Mouse (Mus musculus) brain, adult 10 weeks (tissue): ENCODE measurements around the gene Gm49673. TPM values are rescaled to one million over a fixed set of nuclear protein-coding genes. Genes with fewer than 3 reads are reported as not detected.

Experiments used
- polyA plus RNA-seq: library from polyadenylated mRNA; stranded (reverse); fragments of 350-450 nt; fragmentation: Illumina TruSeq; extraction: RNeasy Lipid Tissue Mini Kit (QIAGEN cat#74804); gene quantifications from one replicate; pipeline ENCODE4 v1.2.3, GENCODE M21; 2015; ENCODE audit warnings: low read depth, low replicate concordance

Gene Gm49673
- polyA plus RNA-seq = 0.31 TPM

DNA sequence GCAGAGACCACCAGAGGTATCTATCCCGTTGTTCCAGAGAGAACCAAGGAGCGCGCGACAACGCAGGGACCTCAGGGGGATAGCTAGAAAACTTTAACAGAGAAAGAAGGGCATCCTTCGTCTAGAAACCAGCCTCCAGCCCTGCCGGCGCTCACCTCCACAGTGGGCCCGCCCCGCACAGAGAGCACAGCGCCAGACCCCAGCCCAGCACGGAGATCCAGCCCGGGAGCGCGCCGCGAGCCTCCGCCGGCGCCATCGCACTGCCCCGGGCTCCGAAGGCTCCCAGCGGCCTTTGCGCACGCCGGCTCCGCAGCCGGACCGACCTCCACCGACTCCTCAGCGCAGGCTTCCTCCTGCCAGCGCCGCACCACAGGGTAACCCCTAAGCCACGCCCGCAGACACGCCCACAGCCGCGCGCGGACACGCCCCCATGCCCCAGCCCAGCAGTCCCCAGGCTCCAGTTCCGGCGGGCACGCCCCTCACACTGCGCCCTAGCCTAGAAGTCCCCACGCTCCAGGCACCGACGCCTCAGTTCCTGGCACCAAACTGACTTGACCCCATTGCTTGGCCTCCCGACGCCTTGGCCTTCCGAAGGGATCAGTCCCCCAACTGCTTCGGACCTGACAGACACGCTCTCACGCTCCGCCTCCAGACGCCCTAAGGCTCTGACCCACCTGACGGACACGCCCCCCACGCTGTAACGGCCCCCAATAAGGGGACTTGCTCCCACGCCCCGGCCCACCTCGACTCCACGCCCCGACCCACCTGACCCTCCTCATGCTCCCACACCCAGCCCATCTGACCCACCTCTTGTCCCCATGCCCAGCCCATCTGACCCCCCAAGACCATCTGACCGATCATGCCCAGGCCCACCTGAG lies at the start of gene Gm49673, which contains the start of gene Rnaset2a:
Gene Gm49673, minus strand, starts transcription at position 350 of the 878 bp plus-strand sequence.
Gene Rnaset2a, minus strand, starts transcription at position 659 of the 878 bp plus-strand sequence.

DNA sequence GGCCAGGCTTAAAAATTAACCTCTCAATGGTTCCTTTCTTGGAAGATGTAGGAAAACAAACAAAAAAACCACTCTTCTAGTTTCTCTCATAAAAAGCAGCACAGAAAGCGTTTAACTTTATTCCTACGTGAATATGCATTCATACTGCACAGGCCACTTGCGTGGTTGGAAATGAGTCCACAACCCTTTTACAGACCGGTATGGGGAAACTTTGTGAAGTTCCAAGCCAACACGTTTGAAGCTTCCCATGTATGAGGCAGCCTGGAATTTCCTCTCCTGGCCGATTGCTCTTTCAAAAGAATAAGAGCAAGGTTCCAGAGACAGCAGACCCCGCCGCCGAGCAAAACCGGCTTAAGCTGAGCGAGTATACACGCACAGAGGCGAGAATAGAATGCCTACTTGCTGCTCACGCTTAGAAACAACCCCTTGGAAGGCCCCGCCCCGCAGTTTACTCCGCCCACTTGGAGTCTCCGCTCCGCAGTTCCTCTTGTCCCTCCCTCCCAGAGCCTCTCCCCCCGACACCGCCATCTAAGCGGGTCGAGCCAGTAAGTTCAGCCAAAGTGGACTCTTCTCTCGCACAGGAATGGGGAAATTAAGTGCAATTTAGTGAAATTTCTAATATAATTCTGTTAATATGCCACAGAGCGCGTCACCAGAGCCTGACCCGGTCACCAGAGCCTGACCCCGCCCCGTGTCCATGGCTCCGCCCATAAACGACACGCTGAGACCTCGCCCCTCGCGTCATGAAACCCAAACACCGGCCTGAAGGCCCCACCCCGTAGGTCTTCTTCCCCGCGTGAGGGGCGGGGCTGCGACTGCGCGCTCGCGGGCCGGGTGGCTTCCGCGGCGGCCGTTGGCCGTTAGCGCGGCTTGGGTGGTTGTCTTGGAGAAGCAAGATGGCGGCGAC lies 17.4 kb upstream of the Gm49673 start, which contains the start of gene Fgfr1op:
Gene Fgfr1op, plus strand, starts transcription at position 801 of the 907 bp plus-strand sequence.

Other genes starting within 250 kb of the Gm49673 start
- gene Tagap, start 221.8 kb downstream of the Gm49673 start, polyA plus RNA-seq = 0.65 TPM
- 35.3 TPM for gene Rsph3a, start 202.2 kb downstream of the Gm49673 start, polyA plus RNA-seq
- 7.4 TPM for gene Rnaset2a, start 309 bp upstream of the Gm49673 start, polyA plus RNA-seq
- 16.2 TPM for gene Fgfr1op, start 17.7 kb upstream of the Gm49673 start, polyA plus RNA-seq
- gene Ccr6, start 88.3 kb upstream of the Gm49673 start, polyA plus RNA-seq = 0.68 TPM
- 460 TPM for gene Mpc1, start 135.1 kb upstream of the Gm49673 start, polyA plus RNA-seq
- gene Sft2d1, start 163.3 kb upstream of the Gm49673 start, polyA plus RNA-seq = 92.6 TPM
- gene Prr18, start 189.7 kb upstream of the Gm49673 start, polyA plus RNA-seq = 40.1 TPM
- 1.1 TPM for gene T2, start 208.2 kb upstream of the Gm49673 start, polyA plus RNA-seq